Mouse (Mus musculus) liver, adult 2 months (tissue): ENCODE data around the gene Pip5k1b.

Experiments used
- CTCF ChIP-seq: fragments of 200-500 bp; IDR thresholded peaks from 2 replicates; pipeline ENCODE4 v1.5.1; 2011; ENCODE audit warnings: low read depth, low read length, control low read depth
- POLR2A ChIP-seq: fragments of 200-500 bp; IDR thresholded peaks from 2 replicates; pipeline ENCODE4 v1.6.1; 2011; ENCODE audit warnings: low read length, control low read depth; ENCODE audit not compliant: insufficient read depth; ENCODE audit errors: extremely low read depth

- TF ChIP-seq POLR2A (no peak), CTCF (no peak)
These were observed 240.4 kb downstream of the Pip5k1b start for GRCm38 (mm10) chr19:24315234-24315633.
